Mouse (Mus musculus) ES-Bruce4 (cell line): ENCODE measurements around the gene Pigyl. TPM values are rescaled to one million over a fixed set of nuclear protein-coding genes. Genes with fewer than 3 reads are reported as not detected.

ENCODE experiments used
- H3K27ac ChIP-seq: 2 replicates; pipeline ENCODE4 v1.5.1; 2012; ENCODE audit warnings: low read length, inconsistent platforms; ENCODE audit not compliant: insufficient read depth
- H3K27me3 ChIP-seq: 2 replicates; pipeline ENCODE4 v1.6.1; 2012; ENCODE audit warnings: mild to moderate bottlenecking, low read length, inconsistent platforms; ENCODE audit not compliant: control insufficient read depth, poor library complexity, insufficient read depth, severe bottlenecking
- H3K36me3 ChIP-seq: 2 replicates; pipeline ENCODE4 v1.6.1; 2012; ENCODE audit warnings: inconsistent platforms, mild to moderate bottlenecking, low read length, moderate library complexity; ENCODE audit not compliant: control insufficient read depth, poor library complexity, insufficient read depth, severe bottlenecking
- H3K4me1 ChIP-seq: one replicate; pipeline ENCODE4 v1.8.1; 2011; ENCODE audit warnings: low read length; ENCODE audit not compliant: control insufficient read depth, insufficient read depth
- H3K4me3 ChIP-seq: 2 replicates; pipeline ENCODE4 v1.5.1; 2011; ENCODE audit warnings: low read depth, mild to moderate bottlenecking, low read length
- H3K9ac ChIP-seq: 2 replicates; pipeline ENCODE4 v1.6.1; 2012; ENCODE audit warnings: low read depth, mild to moderate bottlenecking, inconsistent platforms; ENCODE audit not compliant: poor library complexity, severe bottlenecking
- H3K9me3 ChIP-seq: replicated peaks from 2 replicates; pipeline ENCODE4 v1.6.1; 2012; ENCODE audit warnings: mild to moderate bottlenecking, low read length, inconsistent platforms; ENCODE audit not compliant: control insufficient read depth, poor library complexity, insufficient read depth, severe bottlenecking
- CTCF ChIP-seq: IDR thresholded peaks from one replicate; pipeline ENCODE4 v1.8.1; 2011; ENCODE audit warnings: low read depth, low read length
- EP300 ChIP-seq: IDR thresholded peaks from 2 replicates; pipeline ENCODE4 v1.6.1; 2011; ENCODE audit warnings: low read depth, low read length; ENCODE audit not compliant: insufficient read depth
- POLR2A ChIP-seq: IDR thresholded peaks from one replicate; pipeline ENCODE4 v1.8.1; 2011; ENCODE audit warnings: low read length; ENCODE audit not compliant: insufficient read depth
- polyA plus RNA-seq: library from polyadenylated mRNA; stranded (reverse); fragments of >200 nt; gene quantifications from 2 replicates; pipeline ENCODE4 v1.2.4, GENCODE M21; 2011; ENCODE audit warnings: low read depth; ENCODE audit not compliant: missing spikeins, insufficient read depth, insufficient read length

The Pigyl gene
- polyA plus RNA-seq, 1 experiment = 86.5 TPM

DNA sequence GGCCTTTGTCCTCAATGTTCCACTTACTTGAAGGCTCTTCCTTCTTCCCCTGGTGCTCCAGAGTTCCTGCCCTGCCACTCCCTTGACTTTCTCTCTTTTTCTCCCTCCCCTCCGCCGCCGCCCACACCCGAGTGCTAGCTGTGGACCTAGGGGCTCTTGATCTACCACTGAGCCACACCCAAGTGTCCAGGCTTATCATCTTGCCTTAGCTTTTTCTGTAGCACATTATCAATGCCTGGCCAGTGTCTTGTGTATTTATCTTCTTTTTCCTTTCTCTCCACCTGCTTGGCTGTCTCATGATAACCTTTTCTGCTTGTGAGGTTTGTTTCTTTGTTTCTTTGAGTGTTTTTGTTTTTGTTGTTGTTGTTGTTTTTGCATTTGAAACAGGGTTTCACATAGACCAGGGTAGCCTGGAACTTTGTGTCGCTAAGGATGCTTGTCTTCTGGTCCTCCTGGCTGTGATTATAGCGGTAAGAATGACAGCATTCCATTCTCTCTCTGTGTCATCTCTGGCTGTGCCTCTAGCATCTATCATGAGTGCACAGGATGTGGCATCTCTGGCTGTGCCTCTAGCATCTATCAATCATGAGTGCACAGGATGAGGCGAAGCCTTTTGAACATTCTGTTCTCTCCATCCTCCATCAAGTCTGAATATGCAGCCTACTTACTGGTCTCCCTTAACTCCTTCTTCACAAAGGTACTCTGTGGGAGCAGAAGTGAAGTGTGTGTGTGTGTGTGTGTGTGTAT is 20.8 kb upstream of the Pigyl start, which contains the start of gene Acp5:
TSS of gene Acp5 (minus strand) at position 68 of the 747 bp plus-strand sequence.
- Histone ChIP-seq H3K27me3 (no peaks in the 10 kb centered on the region), H3K36me3 (no peaks in the 10 kb centered on the region), H3K27ac (no peak within 1 kb of the TSS), H3K4me3 (no peak within 1 kb of the TSS), H3K4me1 (peaks cover 10% of the 10 kb centered on the region), H3K9me3 (no peaks in the 10 kb centered on the region), H3K9ac (no peak within 1 kb of the TSS)
- TF ChIP-seq EP300 (no peak), CTCF (no peak), POLR2A (no peak)

GRCm38 (mm10) chr9:22136765-22137547 is 19.7 kb upstream of the Pigyl start:
- Histone ChIP-seq H3K4me3 (no peak overlapping the region), H3K9ac (no peak overlapping the region), H3K27ac (no peak overlapping the region), H3K36me3 (no peaks in the 10 kb centered on the region), H3K27me3 (no peaks in the 10 kb centered on the region), H3K4me1 (peaks cover 10% of the 10 kb centered on the region), H3K9me3 (no peaks in the 10 kb centered on the region)
- TF ChIP-seq EP300 (peak; percentile 98), CTCF (no peak), POLR2A (no peak)

GRCm38 (mm10) chr9:22138480-22138879 is 18.2 kb upstream of the Pigyl start:
- Histone ChIP-seq H3K27ac (no peak overlapping the region), H3K9me3 (no peaks in the 10 kb centered on the region), H3K27me3 (no peaks in the 10 kb centered on the region), H3K4me1 (peaks cover 9% of the 10 kb centered on the region), H3K9ac (no peak overlapping the region), H3K36me3 (no peaks in the 10 kb centered on the region), H3K4me3 (no peak overlapping the region)
- TF ChIP-seq CTCF = peak; percentile 58
- TF ChIP-seq EP300 = no peak
- TF ChIP-seq POLR2A = no peak

- H3K27me3 ChIP-seq = no peaks in the 10 kb centered on the region
- H3K9me3 ChIP-seq = no peaks in the 10 kb centered on the region
- H3K36me3 ChIP-seq = no peaks in the 10 kb centered on the region
- no peak for TF ChIP-seq EP300
- no peak for TF ChIP-seq CTCF
- TF ChIP-seq POLR2A = no peak
- H3K9ac ChIP-seq = no peak overlapping the region
- no peak overlapping the region for H3K4me3 ChIP-seq
- peaks cover 9% of the 10 kb centered on the region for H3K4me1 ChIP-seq
- no peak overlapping the region for H3K27ac ChIP-seq
Observed at GRCm38 (mm10) chr9:22139746-22140145, 16.9 kb upstream of the Pigyl start.

GRCm38 (mm10) chr9:22143108-22144037 is 13.3 kb upstream of the Pigyl start:
- H3K4me3 ChIP-seq = no peak overlapping the region
- no peaks in the 10 kb centered on the region for H3K36me3 ChIP-seq
- H3K9me3 ChIP-seq = no peaks in the 10 kb centered on the region
- H3K9ac ChIP-seq = no peak overlapping the region
- no peak overlapping the region for H3K27ac ChIP-seq
- no peaks in the 10 kb centered on the region for H3K4me1 ChIP-seq
- TF ChIP-seq CTCF = peak; percentile 87
- TF ChIP-seq POLR2A = no peak
- no peak for TF ChIP-seq EP300
- no peaks in the 10 kb centered on the region for H3K27me3 ChIP-seq
